Mouse (Mus musculus) gastrocnemius, adult 8-10 months (tissue): Measurements from ENCODE around the gene Clec4a1. TPM values are rescaled to one million over a fixed set of nuclear protein-coding genes. Genes with fewer than 3 reads are reported as not detected.

ENCODE experiments used
- total RNA-seq, 4 experiments: library from RNA; stranded (reverse); gene quantifications; 2 replicates each; pipeline ENCODE4 v1.2.4; 2022

The Clec4a1 gene
- total RNA-seq, 4 experiments from 2014 or later = 0.46 to 1.3 (median 0.91) TPM; not detected in 1

Other genes with a start within 250 kb of the Clec4a1 start
- not detected for gene Nanog, start 214.4 kb upstream of the Clec4a1 start, total RNA-seq
- gene Slc2a3, start 120.2 kb upstream of the Clec4a1 start, total RNA-seq = 10 to 100 TPM in 2 of 4 experiments, 1 to 10 TPM in 2; 3.6 to 12.3 (median 10.4) TPM
- 10 to 100 TPM; 23.3 to 27.1 (median 26.4) TPM for gene Foxj2, start 101.9 kb upstream of the Clec4a1 start, total RNA-seq
- under 1 TPM; 0.15 to 0.83 (median 0.42) TPM for gene C3ar1, start 65.7 kb upstream of the Clec4a1 start, total RNA-seq
- 10 to 100 TPM; 11.2 to 15.9 (median 12.1) TPM for gene Necap1, start 47.4 kb upstream of the Clec4a1 start, total RNA-seq
- gene Clec4a3, start 30.7 kb downstream of the Clec4a1 start, total RNA-seq = under 1 TPM in 3 of 4 experiments, not detected in 1; 0.21 to 0.44 (median 0.34) TPM
- not detected for gene Clec4a4, start 68.5 kb downstream of the Clec4a1 start, total RNA-seq
- not detected for gene Clec4b1, start 128.1 kb downstream of the Clec4a1 start, total RNA-seq
- under 1 TPM in 2 of 4 experiments, not detected in 2; 0.56 to 0.67 TPM for gene Clec4a2, start 184.6 kb downstream of the Clec4a1 start, total RNA-seq